Mouse (Mus musculus) midbrain, embryonic 14.5 days (tissue): ENCODE data around the gene Ncapd2. TPM values are rescaled to one million over a fixed set of nuclear protein-coding genes. Genes with fewer than 3 reads are reported as not detected.

Experiments used
- ATAC-seq: fragments of 200-750 bp; cut with Nextera tagmentation; 2 replicates; pipeline ENCODE4 v1.8.0; 2017; ENCODE audit warnings: moderate number of reproducible peaks, moderate library complexity; ENCODE audit not compliant: low FRiP score, low TSS enrichment
- DNase-seq: peaks from one replicate; pipeline ENCODE4 v3.0.0-alpha.2; 2015
- H3K27ac ChIP-seq: fragments of 300-500 bp; sonication (generic); replicated peaks from 2 replicates; pipeline ENCODE4 v1.5.1; 2014; ENCODE audit warnings: mild to moderate bottlenecking, low read depth, low read length, moderate library complexity
- H3K27me3 ChIP-seq: fragments of 300-500 bp; sonication (generic); 2 replicates; pipeline ENCODE4 v1.6.1; 2014; ENCODE audit warnings: low read length, control low read depth, mixed read lengths; ENCODE audit not compliant: control insufficient read depth, insufficient read depth
- H3K36me3 ChIP-seq: fragments of 300-500 bp; sonication (generic); 2 replicates; pipeline ENCODE4 v1.6.1; 2014; ENCODE audit warnings: low read length, control low read depth; ENCODE audit not compliant: control insufficient read depth, insufficient read depth
- H3K4me1 ChIP-seq: fragments of 300-500 bp; sonication (generic); 2 replicates; pipeline ENCODE4 v1.6.1; 2014; ENCODE audit warnings: mild to moderate bottlenecking, antibody characterized with exemption, low read length, control low read depth; ENCODE audit not compliant: control insufficient read depth, insufficient read depth
- H3K4me2 ChIP-seq: fragments of 300-500 bp; sonication (generic); 2 replicates; pipeline ENCODE4 v1.6.1; 2014; ENCODE audit warnings: mild to moderate bottlenecking, low read length, moderate library complexity
- H3K4me3 ChIP-seq: fragments of 300-500 bp; sonication (generic); replicated peaks from 2 replicates; pipeline ENCODE4 v1.5.1; 2014; ENCODE audit warnings: low read depth, low read length
- H3K9ac ChIP-seq: fragments of 300-500 bp; sonication (generic); replicated peaks from 2 replicates; pipeline ENCODE4 v1.6.1; 2014; ENCODE audit warnings: mild to moderate bottlenecking, low read length, moderate library complexity
- H3K9me3 ChIP-seq: fragments of 300-500 bp; sonication (generic); 2 replicates; pipeline ENCODE4 v1.6.1; 2016; ENCODE audit warnings: low read length, control low read depth, mixed read lengths; ENCODE audit not compliant: control insufficient read depth
- WGBS: fragments of 180-500 bp; shearing (Covaris S2); extraction: QIAGEN DNeasy Blood & Tissue Kit; methylation state at CpG from one replicate; pipeline ENCODE4 v1.1.7; 2014; 5-methylcytosine and 5-hydroxymethylcytosine counted together
- polyA plus RNA-seq: library from polyadenylated mRNA; unstranded; fragments of >200 nt; fragmentation: Nextera tagmentation; extraction: Ambion mirVana; gene quantifications from 2 replicates; pipeline ENCODE4 v1.2.1, GENCODE M21; 2014

Gene Ncapd2
- polyA plus RNA-seq, 1 experiment from 2014 or later = 50.3 TPM

DNA sequence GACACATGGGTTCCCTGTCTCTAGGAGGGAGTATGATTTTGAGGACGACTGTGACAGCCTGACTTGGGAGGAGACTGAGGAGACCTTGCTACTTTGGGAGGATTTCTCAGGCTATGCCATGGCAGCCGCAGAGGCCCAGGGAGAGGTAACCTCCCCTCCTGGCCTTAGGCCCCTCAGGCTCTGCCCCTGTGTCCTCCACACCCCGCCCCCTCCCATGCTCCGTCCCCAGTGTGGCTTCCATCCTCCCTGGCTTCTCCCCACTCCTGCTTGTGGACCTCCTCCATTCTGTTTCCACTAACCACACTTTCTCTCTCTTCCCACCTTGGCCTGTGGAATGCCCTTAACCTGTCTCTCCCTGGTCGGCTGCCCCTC lies 38.5 kb downstream of the Ncapd2 start:
- H3K4me3 ChIP-seq = no peak overlapping the region
- H3K9me3 ChIP-seq = no peaks in the 10 kb centered on the region
- H3K27me3 ChIP-seq = no peaks in the 10 kb centered on the region
- DNase-seq (no peak), ATAC-seq (no peak)
- no peak overlapping the region for H3K27ac ChIP-seq
- H3K9ac ChIP-seq = no peak overlapping the region
- WGBS = 89% methylated on average over 5 of the region's 5 CpGs
- H3K4me1 ChIP-seq = peaks cover 9% of the 10 kb centered on the region; the same call in 1 of the 2 replicates
- no peak overlapping the region for H3K4me2 ChIP-seq
- peaks cover 37% of the 10 kb centered on the region for H3K36me3 ChIP-seq

DNA sequence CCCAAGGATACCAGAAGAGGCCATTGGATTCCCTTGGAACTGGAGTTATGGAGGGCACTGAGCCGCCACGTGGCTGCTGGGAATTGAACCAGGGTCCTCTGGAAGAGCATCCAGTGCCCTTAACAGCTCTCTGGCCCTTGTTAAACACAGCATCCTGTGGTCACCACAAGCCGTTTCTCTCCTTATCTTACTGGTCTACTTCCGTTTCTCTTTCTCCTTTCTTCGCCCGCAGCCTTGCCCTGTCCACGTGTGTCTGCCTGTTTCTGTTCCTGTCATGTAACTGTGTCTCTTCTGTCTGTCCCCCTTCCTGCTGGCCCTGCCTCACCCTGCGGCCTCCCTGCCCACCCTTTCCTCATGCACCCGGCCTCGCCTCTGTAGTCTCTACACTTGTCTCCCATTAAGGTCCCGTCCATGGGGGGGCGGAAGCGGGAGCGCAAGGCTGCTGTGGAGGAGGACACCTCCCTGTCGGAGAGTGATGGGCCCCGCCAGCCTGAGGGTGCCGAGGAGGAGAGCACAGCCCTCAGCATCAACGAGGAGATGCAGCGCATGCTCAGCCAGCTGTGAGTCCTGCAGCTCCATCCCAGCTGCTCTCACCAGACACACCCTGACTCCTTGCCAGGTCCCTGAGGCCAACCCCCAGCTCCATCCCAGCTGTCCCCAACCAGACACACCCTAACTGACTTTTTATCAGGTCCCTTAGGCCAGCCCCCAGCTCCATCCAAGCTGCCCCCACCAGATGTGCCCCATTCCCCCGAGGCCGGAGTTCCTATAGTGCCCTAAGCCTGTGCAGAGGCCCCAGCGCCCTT lies 39.1 kb downstream of the Ncapd2 start:
- H3K4me3 ChIP-seq = no peak overlapping the region
- no peak overlapping the region for H3K9ac ChIP-seq
- ATAC-seq (no peak), DNase-seq (no peak)
- H3K27ac ChIP-seq = no peak overlapping the region
- no peaks in the 10 kb centered on the region for H3K9me3 ChIP-seq
- WGBS = 87% methylated on average over 22 of the region's 22 CpGs
- H3K27me3 ChIP-seq = no peaks in the 10 kb centered on the region
- H3K4me1 ChIP-seq = peaks cover 14% of the 10 kb centered on the region
- no peak overlapping the region for H3K4me2 ChIP-seq
- H3K36me3 ChIP-seq = peaks cover 37% of the 10 kb centered on the region

DNA sequence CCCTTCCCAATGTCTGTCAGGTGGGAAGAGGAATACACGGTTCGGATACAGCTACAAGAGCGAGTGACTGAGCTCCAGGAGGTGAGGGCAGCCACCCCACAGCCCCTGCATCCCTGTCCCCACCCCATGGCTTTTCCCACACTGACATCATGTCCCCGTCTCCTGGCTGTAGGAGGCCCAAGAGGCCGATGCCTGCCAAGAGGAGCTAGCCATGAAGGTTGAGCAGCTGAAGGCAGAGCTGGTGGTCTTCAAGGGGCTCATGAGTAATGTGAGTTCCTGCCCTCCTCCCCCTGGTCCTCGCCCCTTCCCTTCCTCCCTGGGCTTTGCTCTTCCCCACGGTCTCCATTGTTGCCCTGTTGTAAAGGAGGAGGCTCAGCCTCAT lies 41.9 kb downstream of the Ncapd2 start:
- Histone ChIP-seq H3K9ac (no peak overlapping the region; the same call in 1 of the 2 replicates), H3K27me3 (no peaks in the 10 kb centered on the region), H3K4me1 (peaks cover 33% of the 10 kb centered on the region), H3K9me3 (no peaks in the 10 kb centered on the region), H3K4me3 (no peak overlapping the region), H3K4me2 (no peak overlapping the region), H3K27ac (peak overlapping the region; percentile 26; the same call in 1 of the 2 replicates), H3K36me3 (peaks cover 32% of the 10 kb centered on the region)
- ATAC-seq = no peak
- 82% methylated on average over 7 of the region's 7 CpGs for WGBS
- DNase-seq = no peak

DNA sequence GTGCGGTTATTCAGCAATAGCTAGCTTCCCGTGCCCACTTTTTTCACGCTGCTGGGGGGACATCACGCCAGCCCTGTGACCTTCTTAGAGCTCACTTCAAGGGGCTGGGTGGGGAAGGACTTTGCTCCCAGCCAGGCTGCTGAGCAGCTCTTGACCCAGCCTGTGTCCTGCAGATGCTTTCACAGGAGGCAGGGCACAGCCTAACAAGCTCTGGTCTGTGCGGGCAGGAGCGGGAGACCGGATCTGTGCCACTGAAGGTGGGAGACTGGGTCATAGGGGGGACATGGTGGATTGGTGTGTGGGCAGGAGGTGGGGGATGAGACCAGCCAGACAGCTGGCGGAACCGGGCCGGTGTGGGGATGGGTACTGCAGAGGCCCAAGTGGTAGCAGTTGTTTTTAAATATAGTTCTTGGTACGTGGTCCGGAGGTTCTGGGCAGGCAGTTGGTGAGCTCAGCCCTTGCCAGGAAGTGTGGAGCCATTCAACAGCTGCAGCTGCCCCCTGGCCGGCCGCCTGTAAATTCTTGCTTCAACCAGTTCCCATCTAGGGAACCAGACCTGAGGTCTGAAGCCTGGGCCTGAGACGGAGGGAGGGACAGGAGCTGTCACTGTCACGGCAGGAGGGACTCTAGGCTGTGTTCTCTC lies 42.5 kb downstream of the Ncapd2 start:
- DNase-seq (no peak), ATAC-seq (no peak)
- Histone ChIP-seq H3K9ac (no peak overlapping the region; the same call in 1 of the 2 replicates), H3K27ac (peak overlapping the region; percentile 26), H3K27me3 (no peaks in the 10 kb centered on the region), H3K4me2 (no peak overlapping the region), H3K4me1 (peaks cover 33% of the 10 kb centered on the region), H3K9me3 (no peaks in the 10 kb centered on the region), H3K36me3 (peaks cover 32% of the 10 kb centered on the region), H3K4me3 (no peak overlapping the region)
- 82% methylated on average over 16 of the region's 16 CpGs for WGBS

DNA sequence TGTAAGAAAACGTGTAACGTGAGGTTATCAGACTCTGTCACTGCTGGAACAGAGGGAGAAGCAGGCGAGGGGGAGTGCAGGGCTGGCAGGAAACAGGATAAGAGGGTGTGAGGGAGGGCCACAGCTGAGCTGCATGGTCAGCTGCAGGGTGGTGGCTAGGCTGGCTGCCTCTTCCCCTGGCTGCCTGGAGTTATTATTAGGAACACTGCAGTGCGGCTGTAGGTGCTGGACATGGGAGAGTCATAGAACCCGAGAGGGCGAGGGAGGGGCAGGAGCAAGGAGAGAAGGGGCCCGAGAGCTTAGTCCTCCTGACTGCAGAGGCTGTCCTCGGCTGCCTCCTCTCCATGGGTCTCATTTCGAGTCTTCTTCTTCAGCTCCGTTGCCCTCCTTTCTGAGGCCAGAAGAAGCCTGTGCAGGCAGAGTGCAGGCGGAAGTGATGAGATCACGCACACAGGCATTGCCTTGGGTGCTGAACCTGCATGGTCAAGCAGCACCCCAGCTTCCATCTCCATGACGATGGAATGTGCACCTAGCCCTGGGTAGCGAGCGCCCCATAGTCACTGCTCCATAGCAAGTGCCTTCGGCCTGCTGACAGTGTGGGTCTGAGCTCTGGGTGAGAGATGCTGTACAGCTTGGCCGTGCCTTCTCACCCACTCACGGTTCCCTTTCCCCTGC lies 43.1 kb downstream of the Ncapd2 start:
- Histone ChIP-seq H3K36me3 (peaks cover 28% of the 10 kb centered on the region), H3K27ac (no peak overlapping the region; the same call in 1 of the 2 replicates), H3K4me3 (no peak overlapping the region), H3K4me2 (peak overlapping the region; percentile 94), H3K4me1 (peaks cover 33% of the 10 kb centered on the region), H3K9ac (no peak overlapping the region; the same call in 1 of the 2 replicates), H3K27me3 (no peaks in the 10 kb centered on the region), H3K9me3 (no peaks in the 10 kb centered on the region)
- WGBS = 81% methylated on average over 18 of the region's 18 CpGs
- ATAC-seq = no peak
- DNase-seq = no peak

DNA sequence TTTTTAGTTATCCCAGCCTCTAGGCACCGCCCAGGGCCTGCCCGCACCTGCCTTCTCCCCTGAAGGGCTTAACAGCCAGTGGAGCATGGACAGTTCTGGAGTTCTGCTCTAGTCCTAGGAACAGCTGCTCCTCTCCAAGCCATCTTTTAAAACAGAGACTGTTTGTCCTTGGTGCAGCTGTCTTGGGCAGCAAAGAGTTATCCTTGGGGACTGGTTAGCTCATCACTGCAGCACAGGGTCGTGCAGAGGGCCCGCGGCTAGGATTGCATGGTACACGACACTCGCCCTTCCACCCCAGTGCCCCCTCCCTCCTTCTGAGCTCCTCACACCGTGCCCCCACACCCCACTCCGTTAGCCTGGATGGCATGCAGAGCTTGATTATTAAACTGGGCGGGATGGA lies 44.2 kb downstream of the Ncapd2 start:
- WGBS = 54% methylated on average over 10 of the region's 10 CpGs
- peaks cover 24% of the 10 kb centered on the region for H3K36me3 ChIP-seq
- peaks cover 33% of the 10 kb centered on the region for H3K4me1 ChIP-seq
- H3K4me2 ChIP-seq = peak overlapping the region; percentile 94
- H3K27ac ChIP-seq = 0 out of 2 replicates have a peak overlapping the region, but pooled peaks have one; percentile 5
- DNase-seq = no peak
- peak overlapping the region; percentile 42 for H3K9ac ChIP-seq
- ATAC-seq = no peak
- H3K4me3 ChIP-seq = peak overlapping the region; percentile 74; the same call in 1 of the 2 replicates
- H3K9me3 ChIP-seq = no peaks in the 10 kb centered on the region
- H3K27me3 ChIP-seq = no peaks in the 10 kb centered on the region

DNA sequence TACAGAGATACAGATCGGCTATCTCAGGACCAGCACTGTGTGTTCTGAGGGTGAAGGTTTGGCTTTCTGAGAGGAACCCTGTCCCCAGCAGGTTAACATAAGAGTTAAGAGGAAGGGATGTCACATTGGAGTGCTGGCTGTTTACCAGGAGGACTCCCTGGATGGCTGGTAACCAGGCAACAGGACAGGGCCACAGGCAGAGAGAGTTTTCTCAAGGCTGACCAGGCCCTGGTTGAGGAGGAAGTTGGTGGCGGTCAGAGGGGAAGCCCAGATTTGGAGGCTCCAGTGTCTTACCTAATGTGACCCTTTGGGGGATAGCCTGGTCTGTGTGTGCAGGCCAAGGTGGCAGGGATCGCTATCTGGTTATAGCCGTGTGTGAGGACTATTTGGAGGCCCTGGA lies 44.7 kb downstream of the Ncapd2 start:
- ATAC-seq = no peak
- DNase-seq = no peak
- Histone ChIP-seq H3K9ac (peak overlapping the region; percentile 42), H3K4me3 (peak overlapping the region; percentile 74; the same call in 1 of the 2 replicates), H3K36me3 (peaks cover 25% of the 10 kb centered on the region), H3K27me3 (no peaks in the 10 kb centered on the region), H3K4me2 (peak overlapping the region; percentile 94), H3K4me1 (peaks cover 33% of the 10 kb centered on the region), H3K9me3 (no peaks in the 10 kb centered on the region), H3K27ac (0 out of 2 replicates have a peak overlapping the region, but pooled peaks have one; percentile 5)
- WGBS = 78% methylated on average over 4 of the region's 4 CpGs

DNA sequence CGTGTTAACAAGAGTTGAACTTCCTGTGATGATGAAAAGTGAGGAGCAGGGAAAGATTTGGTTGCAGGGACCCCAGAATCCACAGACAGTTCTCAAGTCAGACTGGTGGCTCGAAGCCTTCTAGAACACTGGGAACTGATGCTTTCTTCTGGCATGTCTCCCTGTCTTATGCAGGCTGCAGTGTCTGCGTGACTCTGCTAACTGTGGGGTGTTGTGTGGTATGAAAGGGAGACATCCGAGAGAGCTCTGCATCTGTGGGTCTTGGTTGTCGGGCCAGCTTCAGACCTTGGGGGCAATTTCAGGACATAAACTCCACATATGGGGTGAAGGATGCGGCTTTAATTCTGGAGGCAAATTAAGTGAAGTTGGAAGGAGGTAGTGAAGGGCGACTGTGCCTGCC lies 45.4 kb downstream of the Ncapd2 start:
- Histone ChIP-seq H3K27me3 (no peaks in the 10 kb centered on the region), H3K4me1 (peaks cover 33% of the 10 kb centered on the region), H3K4me3 (peak overlapping the region; percentile 74), H3K27ac (no peak overlapping the region; the same call in 1 of the 2 replicates), H3K9ac (peak overlapping the region; percentile 78), H3K9me3 (no peaks in the 10 kb centered on the region), H3K4me2 (peak overlapping the region; percentile 94), H3K36me3 (peaks cover 26% of the 10 kb centered on the region)
- ATAC-seq = no peak
- DNase-seq = no peak
- WGBS = 47% methylated on average over 7 of the region's 7 CpGs
